Mouse (Mus musculus) liver, embryonic 13.5 days (tissue): Measurements from ENCODE around the gene Atp1a4. TPM values are rescaled to one million over a fixed set of nuclear protein-coding genes. Genes with fewer than 3 reads are reported as not detected.

ENCODE experiments used
- ATAC-seq: fragments of 200-750 bp; cut with Nextera tagmentation; 2 replicates; pipeline ENCODE4 v1.8.0; 2017; ENCODE audit warnings: low read depth, mild to moderate bottlenecking, moderate number of reproducible peaks, moderate library complexity
- DNase-seq: peaks from one replicate; pipeline ENCODE4 v3.0.0; 2022
- H3K27ac ChIP-seq: fragments of 300-500 bp; sonication (generic); 2 replicates; pipeline ENCODE4 v1.5.1; 2015; ENCODE audit warnings: moderate library complexity, mild to moderate bottlenecking, inconsistent platforms
- H3K27me3 ChIP-seq: fragments of 300-500 bp; sonication (generic); 2 replicates; pipeline ENCODE4 v1.6.1; 2015; ENCODE audit warnings: mild to moderate bottlenecking, inconsistent platforms
- H3K36me3 ChIP-seq: fragments of 300-500 bp; sonication (generic); 2 replicates; pipeline ENCODE4 v1.6.1; 2015; ENCODE audit warnings: mild to moderate bottlenecking, inconsistent platforms
- H3K4me1 ChIP-seq: fragments of 300-500 bp; sonication (generic); replicated peaks from 2 replicates; pipeline ENCODE4 v1.6.1; 2015; ENCODE audit warnings: inconsistent platforms
- H3K4me2 ChIP-seq: fragments of 300-500 bp; sonication (generic); 2 replicates; pipeline ENCODE4 v1.6.1; 2015; ENCODE audit warnings: inconsistent platforms, mild to moderate bottlenecking, moderate library complexity
- H3K4me3 ChIP-seq: fragments of 300-500 bp; sonication (generic); replicated peaks from 2 replicates; pipeline ENCODE4 v1.5.1; 2015; ENCODE audit warnings: mild to moderate bottlenecking, inconsistent platforms
- H3K9ac ChIP-seq: fragments of 300-500 bp; sonication (generic); 2 replicates; pipeline ENCODE4 v1.6.1; 2015; ENCODE audit warnings: mild to moderate bottlenecking, inconsistent platforms
- H3K9me3 ChIP-seq: fragments of 300-500 bp; sonication (generic); replicated peaks from 2 replicates; pipeline ENCODE4 v1.6.1; 2016; ENCODE audit warnings: inconsistent platforms
- WGBS: fragments of 180-500 bp; shearing (Covaris S2); methylation state at CpG from one replicate; pipeline ENCODE4 v1.1.7; 2015; ENCODE audit not compliant: insufficient replicate concordance; 5-methylcytosine and 5-hydroxymethylcytosine counted together
- polyA plus RNA-seq: library from polyadenylated mRNA; unstranded; fragments of >200 nt; fragmentation: Nextera tagmentation; extraction: Ambion mirVana; gene quantifications from 2 replicates; pipeline ENCODE4 v1.2.1, GENCODE M21; 2015

Atp1a4 gene
- polyA plus RNA-seq, 1 experiment from 2014 or later: not detected

DNA sequence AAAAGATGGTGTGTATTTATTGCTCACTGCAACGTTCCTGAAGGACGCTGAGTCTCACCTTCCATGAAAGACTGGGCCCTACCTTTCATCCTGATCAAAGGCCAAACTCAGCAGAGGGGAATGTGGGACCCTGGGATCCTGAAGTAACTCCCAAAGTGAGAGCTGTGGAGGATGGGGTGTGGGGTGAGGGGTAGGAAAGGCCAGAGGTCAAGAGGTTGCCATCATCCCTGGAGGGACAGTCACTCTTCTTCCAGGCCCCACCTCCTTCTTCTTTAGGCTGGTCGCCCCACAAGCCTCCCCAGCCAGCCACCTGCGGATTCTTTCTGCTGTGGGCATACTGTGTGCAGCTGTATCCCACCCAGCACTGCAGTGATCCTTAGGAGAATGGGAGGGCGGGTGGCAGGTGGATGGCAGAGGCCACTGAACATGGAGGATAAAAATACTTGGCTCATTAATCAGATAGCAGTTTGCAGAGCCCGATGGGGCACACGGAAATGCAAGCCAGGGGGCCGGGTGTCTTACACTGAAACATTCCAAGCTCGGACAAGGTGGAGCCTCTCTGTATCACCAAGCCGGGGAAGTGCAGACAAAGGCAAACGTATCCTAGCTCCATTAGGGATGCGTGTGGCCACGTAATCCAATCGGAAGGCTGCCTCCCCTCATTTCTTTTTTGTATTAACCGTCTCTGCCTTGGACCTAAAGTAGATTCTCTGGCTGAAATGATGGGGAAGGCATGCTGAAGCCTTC lies 39.9 kb downstream of the Atp1a4 start:
- H3K27me3 ChIP-seq: no peaks in the 10 kb centered on the region
- no peak for ATAC-seq
- no peak overlapping the region for H3K9ac ChIP-seq
- no peaks in the 10 kb centered on the region for H3K9me3 ChIP-seq
- H3K27ac ChIP-seq: no peak overlapping the region
- no peaks in the 10 kb centered on the region for H3K36me3 ChIP-seq
- no peak for DNase-seq
- WGBS: 71% methylated on average over 15 of the region's 15 CpGs
- H3K4me2 ChIP-seq: no peak overlapping the region
- peaks cover 9% of the 10 kb centered on the region for H3K4me1 ChIP-seq
- no peak overlapping the region for H3K4me3 ChIP-seq

DNA sequence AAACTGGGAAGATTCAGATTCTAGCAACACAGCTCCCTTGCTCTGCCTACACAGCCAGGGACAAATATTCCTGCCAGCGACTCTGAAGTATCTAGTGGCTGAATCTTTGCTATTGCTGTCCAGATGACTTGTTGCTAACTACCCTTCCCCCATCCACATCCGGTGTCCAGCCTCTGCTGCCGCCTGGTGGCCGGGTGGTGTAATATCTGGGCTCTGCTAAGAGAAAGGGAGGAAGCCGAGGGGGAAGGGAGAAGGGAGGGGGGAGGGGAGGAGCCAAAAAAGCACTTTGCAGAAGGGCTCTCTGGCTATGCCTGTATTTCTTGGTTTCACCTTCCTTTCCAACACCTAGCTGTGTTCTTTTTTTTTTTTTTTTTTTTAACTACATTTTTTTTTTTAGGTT lies 41.1 kb downstream of the Atp1a4 start:
- peak overlapping the region; percentile 52; the same call in 1 of the 2 replicates for H3K4me2 ChIP-seq
- peak; percentile 72 for ATAC-seq
- 0% methylated on average over 5 of the region's 5 CpGs for WGBS
- peak; percentile 77 for DNase-seq
- H3K27me3 ChIP-seq: no peaks in the 10 kb centered on the region
- no peaks in the 10 kb centered on the region for H3K36me3 ChIP-seq
- peak overlapping the region; percentile 19; the same call in 1 of the 2 replicates for H3K9ac ChIP-seq
- H3K9me3 ChIP-seq: no peaks in the 10 kb centered on the region
- H3K27ac ChIP-seq: 0 out of 2 replicates have a peak overlapping the region, but pooled peaks have one; percentile 8
- H3K4me1 ChIP-seq: peaks cover 9% of the 10 kb centered on the region
- H3K4me3 ChIP-seq: peak overlapping the region; percentile 31

DNA sequence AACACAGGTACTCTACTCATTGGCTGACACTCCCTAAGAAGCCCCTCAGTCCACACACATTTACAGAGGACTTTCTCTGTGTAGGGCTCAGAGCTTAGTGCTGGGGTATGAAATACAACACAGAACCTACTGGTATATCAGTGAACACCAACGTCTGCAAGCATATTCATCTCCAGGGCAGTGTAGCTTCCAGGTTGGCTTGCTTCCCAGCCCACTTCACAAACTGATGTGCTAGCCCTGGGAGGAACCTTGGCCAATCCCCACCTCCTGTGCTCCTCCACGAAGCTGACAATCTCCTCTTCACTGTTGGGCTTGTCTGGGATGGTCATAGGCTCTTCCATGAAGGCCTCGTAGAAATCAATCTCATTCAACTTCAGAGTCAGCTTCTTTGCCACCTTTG lies 43.5 kb downstream of the Atp1a4 start:
- WGBS: 39% methylated on average over 3 of the region's 3 CpGs
- H3K9me3 ChIP-seq: no peaks in the 10 kb centered on the region
- H3K4me3 ChIP-seq: no peak overlapping the region
- no peak overlapping the region for H3K4me2 ChIP-seq
- no peak overlapping the region for H3K27ac ChIP-seq
- no peaks in the 10 kb centered on the region for H3K27me3 ChIP-seq
- peaks cover 9% of the 10 kb centered on the region for H3K4me1 ChIP-seq
- H3K9ac ChIP-seq: no peak overlapping the region
- no peak for DNase-seq
- no peak for ATAC-seq
- no peaks in the 10 kb centered on the region for H3K36me3 ChIP-seq

DNA sequence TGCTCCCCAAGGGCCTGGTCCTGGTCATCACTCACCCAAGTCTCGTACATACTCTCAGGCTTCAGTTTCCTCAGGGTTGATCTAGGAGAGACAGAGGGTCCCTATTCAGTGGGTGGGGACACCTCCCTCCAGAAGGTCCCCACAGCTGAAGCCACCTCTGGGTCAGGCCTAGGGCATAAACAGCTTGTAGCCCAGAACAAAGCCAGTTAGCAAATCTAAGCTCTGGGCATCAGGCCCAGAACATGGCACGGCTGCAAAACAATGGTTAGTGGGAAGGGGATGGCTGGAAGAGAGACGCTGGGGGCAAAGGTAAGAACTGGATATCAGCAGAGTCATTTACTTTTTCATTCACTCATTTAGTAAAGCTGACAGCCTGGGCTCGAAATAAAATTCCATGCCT lies 44.4 kb downstream of the Atp1a4 start:
- 68% methylated on average over 4 of the region's 4 CpGs for WGBS
- Histone ChIP-seq H3K4me3 (no peak overlapping the region), H3K9me3 (no peaks in the 10 kb centered on the region), H3K4me2 (no peak overlapping the region), H3K27me3 (no peaks in the 10 kb centered on the region), H3K9ac (no peak overlapping the region), H3K4me1 (peaks cover 9% of the 10 kb centered on the region), H3K27ac (no peak overlapping the region), H3K36me3 (no peaks in the 10 kb centered on the region)
- DNase-seq (no peak), ATAC-seq (no peak)

DNA sequence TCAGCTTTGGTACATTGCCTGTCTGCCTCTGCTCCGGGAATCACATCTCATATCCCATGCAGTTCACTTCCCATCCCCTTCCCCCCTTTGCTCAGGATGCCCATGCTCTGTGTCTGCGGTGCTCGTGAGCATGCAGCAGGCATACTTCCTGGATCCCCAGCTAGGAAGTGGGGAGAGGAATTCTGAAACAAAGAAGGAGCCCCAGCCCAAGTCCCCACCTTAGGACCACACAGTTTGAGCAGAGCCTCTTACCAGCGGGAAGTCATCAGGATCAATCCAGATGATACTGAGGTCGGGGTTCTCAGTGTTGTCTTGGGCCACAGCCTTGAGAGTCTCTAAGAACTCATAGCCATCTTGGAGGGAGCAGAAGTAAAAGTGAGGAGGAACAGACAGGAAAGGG lies 45.4 kb downstream of the Atp1a4 start:
- no peaks in the 10 kb centered on the region for H3K27me3 ChIP-seq
- WGBS: 45% methylated on average over 5 of the region's 5 CpGs
- no peak overlapping the region for H3K9ac ChIP-seq
- no peak overlapping the region for H3K4me3 ChIP-seq
- H3K36me3 ChIP-seq: no peaks in the 10 kb centered on the region
- H3K4me2 ChIP-seq: no peak overlapping the region
- no peak overlapping the region for H3K27ac ChIP-seq
- no peak for ATAC-seq
- no peak for DNase-seq
- peaks cover 9% of the 10 kb centered on the region for H3K4me1 ChIP-seq
- no peaks in the 10 kb centered on the region for H3K9me3 ChIP-seq

DNA sequence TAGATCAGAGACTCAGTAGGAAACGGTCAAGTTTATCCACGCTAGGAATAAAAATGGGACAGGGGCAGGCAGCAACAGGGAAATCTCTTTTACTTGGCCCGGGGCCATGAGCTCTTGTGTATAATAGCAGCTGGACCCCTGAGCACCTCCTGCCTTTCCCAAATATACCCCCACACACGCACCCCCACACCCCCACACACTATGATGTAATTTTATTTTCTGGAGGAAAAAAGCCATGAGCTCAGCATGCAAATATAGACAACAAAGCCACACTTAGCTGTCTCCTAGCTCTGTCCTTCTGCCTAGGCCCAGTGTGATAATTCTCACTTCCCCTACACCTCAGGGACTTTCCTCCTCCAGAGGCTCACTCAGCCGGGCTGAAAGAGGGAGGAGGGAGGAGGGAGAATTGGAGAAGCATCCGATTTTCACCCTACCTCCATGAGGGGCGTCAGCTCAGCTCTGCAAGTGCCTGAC lies 51.1 kb downstream of the Atp1a4 start:
- H3K36me3 ChIP-seq: no peaks in the 10 kb centered on the region
- H3K4me2 ChIP-seq: peak overlapping the region; percentile 72
- peaks cover 17% of the 10 kb centered on the region for H3K27me3 ChIP-seq
- DNase-seq: no peak
- no peak overlapping the region for H3K27ac ChIP-seq
- H3K9me3 ChIP-seq: no peaks in the 10 kb centered on the region
- H3K4me1 ChIP-seq: peaks cover 53% of the 10 kb centered on the region
- 38% methylated on average over 7 of the region's 7 CpGs for WGBS
- no peak for ATAC-seq
- no peak overlapping the region for H3K4me3 ChIP-seq
- H3K9ac ChIP-seq: no peak overlapping the region

DNA sequence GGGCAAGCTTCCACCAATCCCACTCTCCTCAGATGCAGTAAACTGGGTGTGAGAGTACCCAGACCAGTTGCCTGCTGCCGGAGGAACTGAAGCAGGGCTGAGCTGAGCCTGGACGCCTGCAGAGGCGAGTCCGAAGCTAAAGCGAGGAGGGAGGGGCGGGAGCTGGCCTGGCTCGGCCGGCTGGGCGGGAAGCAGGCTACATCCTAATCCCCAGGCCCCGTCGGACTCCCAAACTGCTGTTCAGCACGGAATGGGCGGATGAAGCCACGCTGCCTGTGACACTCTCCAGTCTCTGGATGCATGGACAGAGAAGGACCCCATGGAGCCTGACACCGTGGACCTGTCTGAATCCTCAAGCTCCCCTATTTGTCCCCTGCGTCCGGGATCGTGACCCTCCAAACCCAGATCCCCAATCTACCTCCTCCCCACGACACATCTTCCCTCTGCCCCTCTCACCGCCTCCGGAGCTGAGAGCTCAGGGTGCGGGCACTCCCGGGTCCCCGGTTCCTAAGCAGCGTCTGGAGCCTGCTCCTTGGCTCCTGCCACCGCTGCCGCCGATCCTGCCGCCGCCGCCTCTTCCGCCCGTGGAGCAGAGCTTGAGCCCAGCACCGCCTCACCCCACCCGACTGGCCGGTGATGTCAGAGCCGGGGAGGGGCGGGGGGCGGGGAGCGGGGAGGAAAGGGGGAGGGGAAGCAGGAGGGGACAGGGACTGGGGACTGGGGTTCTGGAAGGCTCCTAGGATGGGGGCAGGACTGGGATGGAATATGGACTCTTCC lies 51.9 kb downstream of the Atp1a4 start, which contains the start of gene Pea15a:
Gene Pea15a (minus strand): TSS at position 664 of the 777 bp plus-strand sequence.
- H3K9ac ChIP-seq: peak within 1 kb of the TSS; percentile 69
- DNase-seq: peak; percentile 35
- under 1% methylated on average over 39 of the region's 40 CpGs for WGBS
- peak within 1 kb of the TSS; percentile 58 for H3K4me3 ChIP-seq
- H3K27ac ChIP-seq: peak within 1 kb of the TSS; percentile 48; the same call in 1 of the 2 replicates
- H3K27me3 ChIP-seq: peaks cover 17% of the 10 kb centered on the region
- peaks cover 57% of the 10 kb centered on the region for H3K4me1 ChIP-seq
- no peaks in the 10 kb centered on the region for H3K9me3 ChIP-seq
- peaks cover 4% of the 10 kb centered on the region; the same call in 1 of the 2 replicates for H3K36me3 ChIP-seq
- H3K4me2 ChIP-seq: peak within 1 kb of the TSS; percentile 72
- peak; percentile 64 for ATAC-seq

DNA sequence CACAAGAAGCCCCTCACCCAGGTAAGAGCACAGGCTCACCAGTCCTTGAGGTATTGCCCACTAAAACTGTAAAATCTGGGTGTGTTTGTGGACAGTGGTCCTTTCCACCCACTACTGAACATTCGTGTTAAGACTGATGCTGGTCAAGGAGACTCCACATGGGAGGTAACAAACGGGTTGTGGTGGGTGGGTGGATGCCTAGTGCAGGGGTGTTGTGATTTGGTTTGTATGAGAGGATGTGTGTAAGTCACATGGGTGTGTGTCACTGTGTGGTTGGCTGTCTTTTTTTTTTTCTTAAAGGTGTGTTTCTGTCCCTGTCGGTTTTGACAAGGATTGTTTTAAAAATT lies 52.5 kb downstream of the Atp1a4 start:
- Histone ChIP-seq H3K9ac (peak overlapping the region; percentile 69), H3K27me3 (peaks cover 17% of the 10 kb centered on the region), H3K27ac (no peak overlapping the region), H3K4me3 (peak overlapping the region; percentile 58), H3K4me2 (peak overlapping the region; percentile 72), H3K36me3 (peaks cover 10% of the 10 kb centered on the region), H3K4me1 (peaks cover 59% of the 10 kb centered on the region), H3K9me3 (no peaks in the 10 kb centered on the region)
- ATAC-seq (no peak), DNase-seq (no peak)
- WGBS: 18% methylated on average over 3 of the region's 3 CpGs

DNA sequence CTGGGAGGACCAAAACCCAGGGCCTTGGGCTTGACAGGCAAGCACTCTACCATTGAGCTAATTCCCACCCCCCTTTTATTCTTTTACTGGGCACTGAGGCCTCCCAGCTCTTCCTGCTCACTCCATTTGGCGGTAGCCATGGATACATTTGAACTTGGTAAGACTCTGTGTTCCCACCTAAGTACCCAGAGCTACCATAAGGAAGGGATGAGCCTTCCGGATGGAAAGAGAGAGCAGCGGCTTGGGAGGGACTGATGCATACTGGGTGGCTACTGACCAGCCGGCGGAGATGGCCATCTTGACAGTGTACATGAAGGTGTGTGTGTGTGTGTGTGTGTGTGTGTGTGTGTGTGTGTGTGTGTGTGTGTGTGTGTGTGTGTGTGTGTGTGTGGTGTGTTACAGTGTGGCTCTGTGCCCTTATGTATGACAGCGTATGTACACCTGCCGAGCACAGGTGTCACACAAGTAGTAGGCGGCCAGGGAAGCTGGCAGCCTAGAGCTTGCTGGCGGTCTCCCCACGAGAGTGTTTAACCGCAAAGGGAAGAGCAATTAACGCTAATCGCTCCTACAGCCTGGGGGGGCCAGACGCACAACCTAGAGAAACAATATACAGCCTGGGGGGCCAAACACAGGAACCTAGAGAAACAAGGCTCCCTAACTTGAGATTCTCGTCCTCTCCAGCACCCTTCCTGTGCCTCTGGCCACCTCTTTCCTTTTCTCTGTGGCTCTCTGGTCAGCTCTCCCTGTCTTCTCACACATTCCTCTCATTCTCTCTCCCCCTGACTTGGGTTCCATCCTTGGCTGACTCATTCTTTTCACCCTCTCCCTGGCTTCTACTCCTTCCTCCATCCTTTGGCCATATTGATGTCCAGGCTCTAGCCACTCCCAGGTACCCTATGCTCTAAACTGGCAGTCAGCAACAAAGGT lies 53.1 kb downstream of the Atp1a4 start:
- Histone ChIP-seq H3K9ac (peak overlapping the region; percentile 69; the same call in 1 of the 2 replicates), H3K27me3 (peaks cover 17% of the 10 kb centered on the region), H3K9me3 (no peaks in the 10 kb centered on the region), H3K27ac (0 out of 2 replicates have a peak overlapping the region, but pooled peaks have one; percentile 19), H3K4me1 (peaks cover 59% of the 10 kb centered on the region), H3K4me3 (peak overlapping the region; percentile 58; the same call in 1 of the 2 replicates), H3K36me3 (peaks cover 16% of the 10 kb centered on the region), H3K4me2 (peak overlapping the region; percentile 72)
- DNase-seq (no peak), ATAC-seq (no peak)
- 63% methylated on average over 15 of the region's 15 CpGs for WGBS

DNA sequence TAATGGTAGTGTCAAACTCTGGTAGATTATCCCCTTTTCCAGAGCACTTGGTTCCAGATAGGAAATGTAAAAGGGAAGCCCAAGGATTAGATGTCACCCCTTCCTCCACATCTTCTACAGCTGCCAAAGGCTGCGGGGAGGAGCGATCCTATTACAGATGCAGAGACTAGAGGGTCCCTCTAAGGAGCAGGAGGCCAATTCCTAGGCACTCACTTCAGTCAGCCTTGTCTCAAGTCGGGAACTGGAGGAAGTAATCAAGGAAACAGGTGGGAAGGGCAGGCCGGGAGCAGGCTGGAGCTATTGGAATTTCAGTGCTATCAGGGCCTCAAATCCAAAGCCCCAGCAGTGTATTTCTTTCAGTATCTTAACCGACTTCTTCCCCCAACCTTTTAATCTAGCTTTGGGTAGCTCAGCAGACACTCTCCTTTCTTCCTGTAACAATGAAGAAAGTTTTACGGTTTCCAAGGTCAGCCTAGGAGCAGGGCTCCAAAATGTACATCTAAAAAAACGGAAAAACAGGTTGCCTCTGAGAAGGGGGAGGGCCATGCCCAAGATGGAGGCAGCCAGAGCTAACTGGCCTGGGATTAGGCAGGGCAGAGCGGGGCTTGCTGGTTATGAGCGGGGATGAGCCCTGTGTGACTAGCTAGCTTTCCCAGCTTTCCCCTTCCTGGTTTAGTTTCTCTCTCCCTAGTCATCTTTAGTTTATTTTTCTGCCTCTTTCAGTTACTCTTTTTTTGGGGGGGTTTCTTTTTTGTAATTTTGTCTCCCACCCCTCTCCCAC lies 54.0 kb downstream of the Atp1a4 start:
- Histone ChIP-seq H3K27ac (0 out of 2 replicates have a peak overlapping the region, but pooled peaks have one; percentile 39), H3K4me2 (no peak overlapping the region), H3K4me1 (peaks cover 59% of the 10 kb centered on the region), H3K36me3 (peaks cover 24% of the 10 kb centered on the region), H3K4me3 (no peak overlapping the region), H3K9ac (no peak overlapping the region), H3K9me3 (no peaks in the 10 kb centered on the region), H3K27me3 (peaks cover 17% of the 10 kb centered on the region)
- ATAC-seq (no peak), DNase-seq (no peak)
- 44% methylated on average over 9 of the region's 9 CpGs for WGBS
